Mouse (Mus musculus): Measurements from ENCODE around the gene Slc36a1. TPM values are rescaled to one million over a fixed set of nuclear protein-coding genes. Genes with fewer than 3 reads are reported as not detected.

Gene Slc36a1
- polyA plus RNA-seq, 1 experiment from 2014 or later: 0.93 TPM

GRCm38 (mm10) chr11:55165748-55166147 lies 38.4 kb upstream of the Slc36a1 start:
- TF ChIP-seq EP300 (optimal IDR thresholded peaks at IDR 0.05) (no peak), CTCF (IDR thresholded peaks at IDR 0.05; ENCODE audit: low read depth) (no peak)
- WGBS: 97% methylated on average over 6 of the region's 7 CpGs

GRCm38 (mm10) chr11:55168504-55168903 lies 35.6 kb upstream of the Slc36a1 start:
- H3K36me3 ChIP-seq (ENCODE audit: control insufficient read depth, insufficient read depth, low read length): no peaks in the 10 kb centered on the region
- WGBS: 70% methylated on average over 4 of the region's 4 CpGs
- no peak for TF ChIP-seq EP300 (optimal IDR thresholded peaks at IDR 0.05)
- TF ChIP-seq CTCF (IDR thresholded peaks at IDR 0.05; ENCODE audit: low read depth): no peak
- no peak overlapping the region for H3K4me3 ChIP-seq (ENCODE audit: low read depth, low read length)
- H3K27ac ChIP-seq (replicated peaks): no peak overlapping the region
- DNase-seq (ENCODE audit: low spot score) (no peak), ATAC-seq (ENCODE audit: low FRiP score, low TSS enrichment) (no peak)
- H3K9me3 ChIP-seq (ENCODE audit: control insufficient read depth, low read length): no peaks in the 10 kb centered on the region
- H3K4me2 ChIP-seq (replicated peaks; ENCODE audit: low read depth): no peak overlapping the region
- no peaks in the 10 kb centered on the region for H3K27me3 ChIP-seq (ENCODE audit: control insufficient read depth, insufficient read depth, low read length)
- H3K9ac ChIP-seq (ENCODE audit: low read length): no peak overlapping the region
- H3K4me1 ChIP-seq (replicated peaks; ENCODE audit: control insufficient read depth, insufficient read depth): no peaks in the 10 kb centered on the region

More at GRCm38 (mm10) chr11:55165748-55166147, 38.4 kb upstream of the Slc36a1 start:
- ATAC-seq (ENCODE audit: low FRiP score, low TSS enrichment) (no peak), DNase-seq (ENCODE audit: low spot score) (no peak)
- Histone ChIP-seq H3K27ac (replicated peaks) (no peak overlapping the region), H3K9ac (ENCODE audit: low read length) (no peak overlapping the region), H3K4me3 (ENCODE audit: low read depth, low read length) (no peak overlapping the region), H3K36me3 (ENCODE audit: control insufficient read depth, insufficient read depth, low read length) (no peaks in the 10 kb centered on the region), H3K4me2 (replicated peaks; ENCODE audit: low read depth) (no peak overlapping the region), H3K4me1 (replicated peaks; ENCODE audit: control insufficient read depth, insufficient read depth) (no peaks in the 10 kb centered on the region), H3K27me3 (ENCODE audit: control insufficient read depth, insufficient read depth, low read length) (no peaks in the 10 kb centered on the region), H3K9me3 (ENCODE audit: control insufficient read depth, low read length) (no peaks in the 10 kb centered on the region)

- DNase-seq (ENCODE audit: low spot score) (no peak), ATAC-seq (ENCODE audit: low FRiP score, low TSS enrichment) (no peak)
- no peak overlapping the region for H3K9ac ChIP-seq (ENCODE audit: low read length)
- TF ChIP-seq CTCF (IDR thresholded peaks at IDR 0.05; ENCODE audit: low read depth): no peak
- TF ChIP-seq EP300 (optimal IDR thresholded peaks at IDR 0.05): no peak
- no peaks in the 10 kb centered on the region for H3K27me3 ChIP-seq (ENCODE audit: control insufficient read depth, insufficient read depth, low read length)
- H3K4me3 ChIP-seq (ENCODE audit: low read depth, low read length): no peak overlapping the region
- no peaks in the 10 kb centered on the region for H3K9me3 ChIP-seq (ENCODE audit: control insufficient read depth, low read length)
- no peak overlapping the region for H3K4me2 ChIP-seq (replicated peaks; ENCODE audit: low read depth)
- no peaks in the 10 kb centered on the region for H3K4me1 ChIP-seq (replicated peaks; ENCODE audit: control insufficient read depth, insufficient read depth)
- no peak overlapping the region for H3K27ac ChIP-seq (replicated peaks)
- H3K36me3 ChIP-seq (ENCODE audit: control insufficient read depth, insufficient read depth, low read length): no peaks in the 10 kb centered on the region
- 66% methylated on average over 6 of the region's 6 CpGs for WGBS
Observed at GRCm38 (mm10) chr11:55168914-55169313, 35.2 kb upstream of the Slc36a1 start.

- no peak overlapping the region for H3K27ac ChIP-seq (replicated peaks)
- no peaks in the 10 kb centered on the region for H3K9me3 ChIP-seq (ENCODE audit: control insufficient read depth, low read length)
- H3K9ac ChIP-seq (ENCODE audit: low read length): no peak overlapping the region
- DNase-seq (ENCODE audit: low spot score): no peak
- ATAC-seq (ENCODE audit: low FRiP score, low TSS enrichment): no peak
- no peaks in the 10 kb centered on the region for H3K4me1 ChIP-seq (replicated peaks; ENCODE audit: control insufficient read depth, insufficient read depth)
- H3K27me3 ChIP-seq (ENCODE audit: control insufficient read depth, insufficient read depth, low read length): no peaks in the 10 kb centered on the region
- no peak for TF ChIP-seq CTCF (IDR thresholded peaks at IDR 0.05; ENCODE audit: low read depth)
- TF ChIP-seq EP300 (optimal IDR thresholded peaks at IDR 0.05): no peak
- WGBS: 55% methylated on average over 4 of the region's 4 CpGs
- no peak overlapping the region for H3K4me2 ChIP-seq (replicated peaks; ENCODE audit: low read depth)
- no peaks in the 10 kb centered on the region for H3K36me3 ChIP-seq (ENCODE audit: control insufficient read depth, insufficient read depth, low read length)
- no peak overlapping the region for H3K4me3 ChIP-seq (ENCODE audit: low read depth, low read length)
Observed at GRCm38 (mm10) chr11:55170501-55170900, 33.6 kb upstream of the Slc36a1 start.

GRCm38 (mm10) chr11:55178830-55179229 lies 25.3 kb upstream of the Slc36a1 start:
- ATAC-seq (ENCODE audit: low FRiP score, low TSS enrichment): no peak
- 78% methylated on average over 4 of the region's 4 CpGs for WGBS
- Histone ChIP-seq H3K9ac (ENCODE audit: low read length) (no peak overlapping the region), H3K4me3 (ENCODE audit: low read depth, low read length) (no peak overlapping the region), H3K9me3 (ENCODE audit: control insufficient read depth, low read length) (no peaks in the 10 kb centered on the region), H3K27me3 (ENCODE audit: control insufficient read depth, insufficient read depth, low read length) (no peaks in the 10 kb centered on the region), H3K4me2 (replicated peaks; ENCODE audit: low read depth) (no peak overlapping the region), H3K27ac (replicated peaks) (no peak overlapping the region), H3K36me3 (ENCODE audit: control insufficient read depth, insufficient read depth, low read length) (no peaks in the 10 kb centered on the region), H3K4me1 (replicated peaks; ENCODE audit: control insufficient read depth, insufficient read depth) (no peaks in the 10 kb centered on the region)
- DNase-seq (ENCODE audit: low spot score): no peak
- TF ChIP-seq EP300 (optimal IDR thresholded peaks at IDR 0.05) (no peak), CTCF (IDR thresholded peaks at IDR 0.05; ENCODE audit: low read depth) (no peak)

GRCm38 (mm10) chr11:55179856-55180255 lies 24.3 kb upstream of the Slc36a1 start:
- WGBS: 84% methylated on average over 3 of the region's 3 CpGs
- H3K27me3 ChIP-seq (ENCODE audit: control insufficient read depth, insufficient read depth, low read length): no peaks in the 10 kb centered on the region
- H3K9ac ChIP-seq (ENCODE audit: low read length): no peak overlapping the region
- ATAC-seq (ENCODE audit: low FRiP score, low TSS enrichment): no peak
- no peak for DNase-seq (ENCODE audit: low spot score)
- no peak overlapping the region for H3K27ac ChIP-seq (replicated peaks)
- no peaks in the 10 kb centered on the region for H3K9me3 ChIP-seq (ENCODE audit: control insufficient read depth, low read length)
- TF ChIP-seq CTCF (IDR thresholded peaks at IDR 0.05; ENCODE audit: low read depth) (no peak), EP300 (optimal IDR thresholded peaks at IDR 0.05) (no peak)
- no peak overlapping the region for H3K4me2 ChIP-seq (replicated peaks; ENCODE audit: low read depth)
- H3K4me3 ChIP-seq (ENCODE audit: low read depth, low read length): no peak overlapping the region
- no peaks in the 10 kb centered on the region for H3K36me3 ChIP-seq (ENCODE audit: control insufficient read depth, insufficient read depth, low read length)
- no peaks in the 10 kb centered on the region for H3K4me1 ChIP-seq (replicated peaks; ENCODE audit: control insufficient read depth, insufficient read depth)

All from stomach, postnatal 0 days (tissue).